Mouse (Mus musculus): ENCODE measurements around the gene Ppm1h. TPM values are rescaled to one million over a fixed set of nuclear protein-coding genes. Genes with fewer than 3 reads are reported as not detected.

Ppm1h gene
- polyA plus RNA-seq, 1 experiment from 2014 or later, result 26.0 TPM

DNA sequence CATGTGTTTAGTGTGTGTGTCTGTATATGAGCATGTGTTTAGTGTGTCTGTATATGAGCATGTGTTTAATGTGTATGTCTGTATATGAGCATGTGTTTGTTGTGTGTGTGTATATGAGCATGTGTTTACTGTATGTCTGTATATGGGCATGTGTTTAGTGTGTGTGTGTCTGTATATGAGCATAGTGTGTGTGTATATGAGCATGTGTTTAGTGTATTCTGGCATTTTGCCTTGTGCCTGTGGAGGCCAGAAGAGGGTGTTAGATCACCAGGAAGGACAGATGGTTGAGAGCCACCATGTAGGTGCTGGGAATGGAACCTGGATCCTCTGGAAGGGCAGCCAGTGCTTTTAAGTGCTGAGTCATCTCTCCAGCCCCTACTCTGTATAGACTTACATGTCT, 300.8 kb downstream of the Ppm1h start:
- ChIA-PET POLR2A (no interaction called here), CTCF (no interaction called here)
- DNase-seq (ENCODE audit: low read depth, low spot score), result no peak
- no peak for TF ChIP-seq CTCF (IDR thresholded peaks at IDR 0.05)
- in situ Hi-C loops (cut with MboI; ENCODE audit: low pct_unique_long_range_greater_than_20kb), result no loop called here
- ATAC-seq, result no peak
- H3K27me3 ChIP-seq, result no peaks in the 10 kb centered on the region

GRCm38 (mm10) chr10:122980123-122980522, 301.6 kb downstream of the Ppm1h start:
- DNase-seq (ENCODE audit: low read depth, low spot score) (no peak), ATAC-seq (no peak)
- ChIA-PET POLR2A (interaction anchor here (0.6 to 1.2 kb wide), 2 partner anchors 85 to 173 kb away, joined by 4 to 7 read pairs; no protein-coding TSS in a partner anchor), CTCF (no interaction called here)
- no peaks in the 10 kb centered on the region for H3K27me3 ChIP-seq
- no peak for TF ChIP-seq CTCF (IDR thresholded peaks at IDR 0.05)
- in situ Hi-C loops (cut with MboI; ENCODE audit: low pct_unique_long_range_greater_than_20kb), result loop anchor here (5.0 kb wide), 1 partner anchor 83 kb away; no protein-coding TSS in a partner anchor

GRCm38 (mm10) chr10:122982909-122983578, 304.5 kb downstream of the Ppm1h start:
- no peak for TF ChIP-seq CTCF (IDR thresholded peaks at IDR 0.05)
- CTCF ChIA-PET, result interaction anchor here (1.6 to 2.2 kb wide), 4 partner anchors 88 to 180 kb away, joined by 4 to 7 read pairs (median 5); no protein-coding TSS in a partner anchor
- no peak for DNase-seq (ENCODE audit: low read depth, low spot score)
- H3K27me3 ChIP-seq, result no peaks in the 10 kb centered on the region
- POLR2A ChIA-PET, result interaction anchor here (1.0 to 4.6 kb wide), 6 partner anchors 10 to 177 kb away, joined by 3 to 39 read pairs (median 4); no protein-coding TSS in a partner anchor
- in situ Hi-C loops (cut with MboI; ENCODE audit: low pct_unique_long_range_greater_than_20kb), result loop anchor here (5.0 kb wide), 1 partner anchor 86 kb away; no protein-coding TSS in a partner anchor
- ATAC-seq, result no peak

DNA sequence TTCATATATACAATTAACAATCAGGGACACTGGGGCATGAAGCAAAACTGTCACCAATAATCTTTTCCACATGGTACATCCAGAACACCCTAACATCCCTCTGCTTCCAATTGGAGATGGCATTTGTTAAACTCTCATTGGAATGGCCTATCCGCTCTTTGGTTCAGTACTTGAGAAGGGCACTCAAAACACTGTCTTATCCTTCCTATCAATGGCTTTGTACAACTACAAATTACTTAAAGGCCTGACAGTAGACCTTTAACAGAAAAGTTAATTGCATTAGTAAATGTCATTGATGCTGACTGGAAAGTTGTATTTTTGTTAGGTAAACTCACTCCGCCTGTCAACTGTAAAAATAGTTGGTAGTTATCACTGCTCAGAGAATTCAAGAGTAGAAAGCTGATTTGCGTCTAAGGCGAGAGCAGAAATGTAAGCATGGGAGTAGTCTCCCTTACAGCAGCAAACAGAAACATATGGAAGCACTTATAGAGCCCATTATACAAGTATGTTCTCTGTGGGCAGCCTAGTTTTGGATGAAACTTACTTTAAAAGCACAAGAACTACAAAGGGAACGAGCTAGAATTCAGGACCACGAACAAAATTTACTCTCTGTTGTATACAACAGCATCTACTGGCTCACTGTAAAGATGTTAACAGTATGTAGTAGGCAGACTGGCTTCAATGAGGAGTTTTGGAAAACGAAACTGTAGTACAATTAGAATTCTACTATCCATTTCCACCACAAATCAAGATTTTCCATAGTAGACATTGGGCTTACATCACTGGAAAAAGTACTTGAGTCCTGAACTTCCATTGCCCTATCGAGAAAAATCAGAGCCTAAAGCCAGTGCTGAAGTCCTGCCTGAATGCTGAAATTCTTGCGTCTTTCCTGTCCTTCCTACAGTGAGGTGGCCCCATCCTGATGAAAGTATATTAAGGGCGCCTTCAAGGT, 305.3 kb downstream of the Ppm1h start:
- ChIA-PET POLR2A (interaction anchor here (0.6 to 4.6 kb wide), 14 partner anchors 10 to 416 kb away, joined by 3 to 39 read pairs (median 4); no protein-coding TSS in a partner anchor), CTCF (interaction anchor here (1.6 to 2.2 kb wide), 5 partner anchors 89 to 181 kb away, joined by 4 to 7 read pairs (median 5); no protein-coding TSS in a partner anchor)
- TF ChIP-seq CTCF (IDR thresholded peaks at IDR 0.05), result no peak
- ATAC-seq, result no peak
- DNase-seq (ENCODE audit: low read depth, low spot score), result no peak
- in situ Hi-C loops (cut with MboI; ENCODE audit: low pct_unique_long_range_greater_than_20kb), result loop anchor here (5.0 kb wide), 1 partner anchor 87 kb away; no protein-coding TSS in a partner anchor
- H3K27me3 ChIP-seq, result no peaks in the 10 kb centered on the region

DNA sequence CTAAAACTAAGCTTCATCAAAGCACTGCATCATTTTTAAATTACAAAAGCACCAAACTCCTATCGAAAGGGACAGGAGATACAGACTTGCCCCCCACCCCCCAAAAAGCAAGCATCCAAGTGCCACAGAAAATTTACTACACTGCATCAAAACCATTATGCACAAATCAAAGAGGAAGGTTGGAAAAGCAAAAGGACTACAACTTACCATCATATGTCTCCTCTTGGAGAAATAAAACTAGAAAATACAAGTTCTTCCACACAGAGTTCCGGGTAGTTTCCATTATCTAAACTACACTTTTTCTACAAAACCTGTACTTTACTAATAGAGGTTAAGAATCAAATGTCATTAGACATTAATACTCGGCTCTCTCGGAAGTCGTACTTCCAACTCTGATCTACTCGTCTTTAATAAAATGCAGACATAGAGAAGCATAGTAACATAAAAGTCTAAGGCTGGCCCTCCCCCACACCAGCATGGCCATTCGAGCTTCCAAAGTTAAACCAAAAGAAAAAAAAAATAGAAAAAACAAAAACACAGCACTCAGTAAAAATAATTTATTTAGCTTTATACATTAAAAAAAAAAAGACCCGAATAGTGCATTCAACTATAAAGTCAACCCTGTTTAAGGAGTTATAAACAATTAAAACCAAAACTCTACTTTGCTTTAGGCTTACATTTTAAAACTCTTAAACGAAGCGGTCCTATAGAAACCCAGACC, 306.1 kb downstream of the Ppm1h start:
- H3K27me3 ChIP-seq, result no peaks in the 10 kb centered on the region
- no peak for ATAC-seq
- ChIA-PET CTCF (interaction anchor here (1.6 to 2.1 kb wide), 3 partner anchors 136 to 181 kb away, joined by 4 to 7 read pairs (median 5); no protein-coding TSS in a partner anchor), POLR2A (interaction anchor here (0.6 to 4.6 kb wide), 17 partner anchors 11 to 417 kb away, joined by 3 to 39 read pairs (median 4); no protein-coding TSS in a partner anchor)
- in situ Hi-C loops (cut with MboI; ENCODE audit: low pct_unique_long_range_greater_than_20kb), result loop anchor here (5.0 kb wide), 1 partner anchor 87 kb away; no protein-coding TSS in a partner anchor
- TF ChIP-seq CTCF (IDR thresholded peaks at IDR 0.05), result no peak
- no peak for DNase-seq (ENCODE audit: low read depth, low spot score)

- in situ Hi-C loops (cut with MboI; ENCODE audit: low pct_unique_long_range_greater_than_20kb), result no loop called here
- ATAC-seq (peak; percentile 38), DNase-seq (ENCODE audit: low read depth, low spot score) (no peak)
- TF ChIP-seq CTCF (IDR thresholded peaks at IDR 0.05), result no peak
- H3K27me3 ChIP-seq, result no peaks in the 10 kb centered on the region
- POLR2A ChIA-PET, result interaction anchor here (0.6 to 4.6 kb wide), 12 partner anchors 12 to 179 kb away, joined by 3 to 39 read pairs (median 5); no protein-coding TSS in a partner anchor
- CTCF ChIA-PET, result interaction anchor here (1.6 to 2.1 kb wide), 2 partner anchors 137 to 178 kb away, joined by 5 to 7 read pairs; no protein-coding TSS in a partner anchor
Measured at GRCm38 (mm10) chr10:122985252-122985514, 306.6 kb downstream of the Ppm1h start.

DNA sequence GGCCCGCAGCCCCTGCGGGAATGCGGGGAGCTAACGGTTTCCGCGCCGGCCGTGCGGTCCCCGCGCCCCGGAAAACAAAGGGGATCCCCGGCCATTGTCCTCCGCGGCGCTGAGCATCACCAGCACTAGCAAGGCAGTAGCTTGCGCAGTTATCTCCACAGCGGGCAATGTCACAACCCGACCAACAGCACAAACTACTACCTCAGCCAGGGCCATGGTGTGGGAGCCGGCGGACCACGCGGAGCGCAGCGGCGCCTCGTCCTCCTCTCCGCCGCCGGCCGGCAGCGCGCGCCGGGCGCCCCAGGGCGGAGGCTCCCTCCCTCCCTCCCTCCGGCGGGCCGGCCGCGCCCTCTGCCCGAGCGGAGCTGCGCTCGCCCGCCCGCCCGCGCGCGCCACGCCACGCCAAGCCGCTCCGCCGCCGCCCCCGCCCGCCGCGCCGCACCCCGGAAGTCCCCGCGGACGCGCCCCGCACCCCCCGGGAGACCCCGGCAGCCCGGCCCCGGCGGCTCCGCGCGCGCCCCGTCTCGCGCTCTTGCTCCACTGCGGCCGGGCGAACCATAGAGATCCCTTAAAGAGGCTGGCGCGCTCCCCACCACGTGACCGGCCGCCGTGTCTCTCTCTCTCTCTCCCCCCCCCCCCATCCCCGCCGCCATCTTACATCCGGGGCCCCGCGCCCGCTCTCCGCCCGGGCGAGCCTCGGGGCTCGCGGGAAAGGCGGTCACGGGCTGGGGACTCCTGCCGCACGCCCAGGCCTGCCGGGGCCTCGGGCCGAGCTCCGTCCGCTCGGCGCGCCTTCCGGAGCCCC, 307.2 kb downstream of the Ppm1h start:
- in situ Hi-C loops (cut with MboI; ENCODE audit: low pct_unique_long_range_greater_than_20kb), result no loop called here
- no peaks in the 10 kb centered on the region for H3K27me3 ChIP-seq
- ATAC-seq (peak; percentile 74), DNase-seq (ENCODE audit: low read depth, low spot score) (no peak)
- ChIA-PET CTCF (interaction anchor here (1.6 to 2.1 kb wide), 2 partner anchors 137 to 179 kb away, joined by 5 to 7 read pairs; no protein-coding TSS in a partner anchor), POLR2A (interaction anchor here (0.6 to 4.6 kb wide), 11 partner anchors 11 to 179 kb away, joined by 3 to 39 read pairs (median 4); no protein-coding TSS in a partner anchor)
- no peak for TF ChIP-seq CTCF (IDR thresholded peaks at IDR 0.05)

- in situ Hi-C loops (cut with MboI; ENCODE audit: low pct_unique_long_range_greater_than_20kb), result no loop called here
- POLR2A ChIA-PET, result interaction anchor here (4.6 kb wide), 1 partner anchor 180 kb away, joined by 39 read pairs; no protein-coding TSS in a partner anchor
- DNase-seq (ENCODE audit: low read depth, low spot score) (no peak), ATAC-seq (peak; percentile 48)
- TF ChIP-seq CTCF (IDR thresholded peaks at IDR 0.05), result no peak
- CTCF ChIA-PET, result no interaction called here
- H3K27me3 ChIP-seq, result no peaks in the 10 kb centered on the region
Measured at GRCm38 (mm10) chr10:122986320-122987225, 308.0 kb downstream of the Ppm1h start.
